Mouse (Mus musculus): Measurements from ENCODE around the gene Ctnna3. TPM values are rescaled to one million over a fixed set of nuclear protein-coding genes. Genes with fewer than 3 reads are reported as not detected.
A peak's percentile ranks its signal among the peaks of the same experiment; 100 is the strongest.

Ctnna3 gene
- polyA plus RNA-seq, 1 experiment from 2014 or later = 1.8 TPM

DNA sequence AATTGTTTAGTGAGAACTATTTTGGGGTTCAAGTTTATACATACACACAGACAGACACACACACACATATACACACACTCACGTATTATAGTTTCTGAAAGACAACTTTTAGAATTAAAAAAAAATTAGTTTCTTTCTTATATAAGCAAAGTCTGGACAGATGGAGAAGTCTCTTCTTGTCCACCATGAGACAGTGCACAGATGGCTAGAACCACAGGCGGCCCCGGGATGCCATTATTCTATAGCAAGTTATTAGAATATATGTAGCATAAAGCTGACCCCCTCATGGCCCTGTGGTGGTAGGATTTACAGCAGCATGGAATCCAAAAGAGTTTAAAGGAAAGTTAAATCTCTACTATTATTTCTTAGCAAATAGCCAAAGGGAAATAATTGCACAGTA is 223.7 kb downstream of the Ctnna3 start:
- Histone ChIP-seq H3K27ac (replicated peaks) (no peak overlapping the region), H3K9me3 (no peaks in the 10 kb centered on the region), H3K27me3 (no peaks in the 10 kb centered on the region), H3K4me3 (no peak overlapping the region), H3K4me2 (no peak overlapping the region), H3K36me3 (no peaks in the 10 kb centered on the region), H3K4me1 (replicated peaks) (no peaks in the 10 kb centered on the region), H3K9ac (no peak overlapping the region)
- no peak for ATAC-seq (ENCODE audit: low FRiP score, low read depth)
- 83% methylated on average over 3 of the region's 3 CpGs for WGBS

DNA sequence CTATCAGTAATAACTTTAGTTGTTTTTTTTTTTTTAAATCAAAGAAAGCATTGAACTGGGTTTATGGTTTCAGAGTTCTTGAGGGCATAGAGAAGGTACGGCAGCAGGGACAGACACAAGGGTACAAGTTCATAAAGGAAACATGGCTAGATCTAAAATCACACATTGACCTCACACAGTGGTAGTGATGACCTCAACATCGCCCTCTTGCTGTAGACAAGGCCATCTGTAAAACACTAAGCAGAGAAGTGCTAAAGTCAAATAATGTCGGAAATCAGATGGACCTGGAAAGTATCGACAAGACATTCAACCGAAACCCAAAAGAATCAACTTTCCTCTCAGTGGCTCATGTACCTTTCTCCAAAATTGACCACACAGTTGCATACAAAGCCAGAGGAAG is 224.7 kb downstream of the Ctnna3 start:
- no peak overlapping the region for H3K4me3 ChIP-seq
- WGBS = 92% methylated on average over 5 of the region's 5 CpGs
- no peak overlapping the region for H3K4me2 ChIP-seq
- no peaks in the 10 kb centered on the region for H3K27me3 ChIP-seq
- H3K4me1 ChIP-seq (replicated peaks) = no peaks in the 10 kb centered on the region
- H3K27ac ChIP-seq (replicated peaks) = no peak overlapping the region
- no peaks in the 10 kb centered on the region for H3K9me3 ChIP-seq
- no peak for ATAC-seq (ENCODE audit: low FRiP score, low read depth)
- H3K36me3 ChIP-seq = no peaks in the 10 kb centered on the region
- no peak overlapping the region for H3K9ac ChIP-seq

- 87% methylated on average over 6 of the region's 6 CpGs for WGBS
- no peaks in the 10 kb centered on the region for H3K4me1 ChIP-seq (replicated peaks)
- no peak overlapping the region for H3K27ac ChIP-seq (replicated peaks)
- no peaks in the 10 kb centered on the region for H3K9me3 ChIP-seq
- H3K9ac ChIP-seq = no peak overlapping the region
- ATAC-seq (ENCODE audit: low FRiP score, low read depth) = no peak
- no peaks in the 10 kb centered on the region for H3K27me3 ChIP-seq
- H3K4me3 ChIP-seq = no peak overlapping the region
- H3K4me2 ChIP-seq = no peak overlapping the region
- no peaks in the 10 kb centered on the region for H3K36me3 ChIP-seq
Measured at GRCm38 (mm10) chr10:63676343-63676742, 246.4 kb downstream of the Ctnna3 start.

DNA sequence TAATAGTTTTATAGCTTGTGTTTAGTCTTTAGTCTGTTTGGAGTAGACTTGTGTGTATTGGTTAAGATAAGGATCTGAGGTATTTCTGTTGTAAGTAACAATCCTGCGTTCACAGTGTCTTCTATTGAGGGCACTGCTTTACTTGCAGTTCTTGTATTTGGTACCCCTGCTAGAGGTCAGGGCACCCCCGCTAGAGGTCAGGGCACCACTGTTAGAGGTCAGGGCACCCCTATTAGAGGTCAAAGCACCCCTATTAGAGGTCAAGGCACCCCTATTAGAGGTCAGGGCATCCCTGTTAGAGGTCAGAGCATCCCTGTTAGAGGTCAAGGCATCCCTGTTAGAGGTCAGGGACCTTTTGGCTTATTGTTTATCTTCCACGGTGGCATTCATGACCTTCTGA is 259.3 kb downstream of the Ctnna3 start:
- H3K4me2 ChIP-seq = no peak overlapping the region
- H3K4me1 ChIP-seq (replicated peaks) = no peaks in the 10 kb centered on the region
- WGBS = 25% methylated on average over 3 of the region's 3 CpGs
- no peaks in the 10 kb centered on the region for H3K9me3 ChIP-seq
- no peak overlapping the region for H3K9ac ChIP-seq
- H3K27ac ChIP-seq (replicated peaks) = no peak overlapping the region
- no peak for ATAC-seq (ENCODE audit: low FRiP score, low read depth)
- H3K4me3 ChIP-seq = no peak overlapping the region
- no peaks in the 10 kb centered on the region for H3K36me3 ChIP-seq
- H3K27me3 ChIP-seq = no peaks in the 10 kb centered on the region

GRCm38 (mm10) chr10:63689651-63690050 is 259.8 kb downstream of the Ctnna3 start:
- Histone ChIP-seq H3K9ac (no peak overlapping the region), H3K4me1 (replicated peaks) (no peaks in the 10 kb centered on the region), H3K9me3 (no peaks in the 10 kb centered on the region), H3K27me3 (no peaks in the 10 kb centered on the region), H3K36me3 (no peaks in the 10 kb centered on the region), H3K4me2 (no peak overlapping the region), H3K27ac (replicated peaks) (no peak overlapping the region), H3K4me3 (no peak overlapping the region)
- no peak for ATAC-seq (ENCODE audit: low FRiP score, low read depth)
- WGBS = 48% methylated on average over 4 of the region's 4 CpGs

- Histone ChIP-seq H3K9ac (no peak overlapping the region), H3K4me1 (replicated peaks) (no peaks in the 10 kb centered on the region), H3K9me3 (no peaks in the 10 kb centered on the region), H3K27me3 (no peaks in the 10 kb centered on the region), H3K36me3 (no peaks in the 10 kb centered on the region), H3K4me2 (no peak overlapping the region), H3K27ac (replicated peaks) (no peak overlapping the region), H3K4me3 (no peak overlapping the region)
- 63% methylated on average over 3 of the region's 3 CpGs for WGBS
- ATAC-seq (ENCODE audit: low FRiP score, low read depth) = no peak
Measured at GRCm38 (mm10) chr10:63692039-63692438, 262.1 kb downstream of the Ctnna3 start.

GRCm38 (mm10) chr10:63710211-63710610 is 280.3 kb downstream of the Ctnna3 start:
- H3K4me1 ChIP-seq (replicated peaks) = no peaks in the 10 kb centered on the region
- no peak overlapping the region for H3K4me3 ChIP-seq
- ATAC-seq (ENCODE audit: low FRiP score, low read depth) = no peak
- H3K4me2 ChIP-seq = no peak overlapping the region
- no peaks in the 10 kb centered on the region for H3K36me3 ChIP-seq
- H3K9ac ChIP-seq = no peak overlapping the region
- no peaks in the 10 kb centered on the region for H3K27me3 ChIP-seq
- no peaks in the 10 kb centered on the region for H3K9me3 ChIP-seq
- no peak overlapping the region for H3K27ac ChIP-seq (replicated peaks)
- WGBS = 68% methylated on average over 6 of the region's 6 CpGs

DNA sequence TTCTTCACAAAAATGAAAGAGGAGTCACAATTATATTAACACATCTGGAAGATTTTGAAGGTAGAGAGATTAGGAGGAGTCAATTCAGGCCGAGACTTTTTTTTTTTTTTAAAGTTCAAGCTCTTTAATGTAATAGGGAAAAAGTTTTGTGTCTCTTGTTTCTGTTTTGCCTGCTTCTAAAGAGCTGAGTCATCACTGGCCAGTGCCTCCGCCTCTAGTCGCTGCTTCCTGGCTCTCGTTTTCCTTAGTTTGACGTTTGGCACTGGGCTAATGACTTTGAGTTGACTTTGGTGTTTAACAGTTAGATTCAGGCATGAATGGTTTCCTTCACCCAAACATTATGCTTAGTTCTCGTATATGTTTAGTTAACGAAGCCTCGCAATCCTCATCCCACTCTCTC is 282.6 kb downstream of the Ctnna3 start:
- no peaks in the 10 kb centered on the region for H3K36me3 ChIP-seq
- 80% methylated on average over 8 of the region's 8 CpGs for whole genome bisulfite sequencing
- H3K4me2 ChIP-seq = no peak overlapping the region
- no peaks in the 10 kb centered on the region for H3K4me1 ChIP-seq (replicated peaks)
- H3K27ac ChIP-seq (replicated peaks) = no peak overlapping the region
- no peak overlapping the region for H3K9ac ChIP-seq
- ATAC-seq (ENCODE audit: low FRiP score, low read depth) = no peak
- no peaks in the 10 kb centered on the region for H3K27me3 ChIP-seq
- no peak overlapping the region for H3K4me3 ChIP-seq
- H3K9me3 ChIP-seq = no peaks in the 10 kb centered on the region

DNA sequence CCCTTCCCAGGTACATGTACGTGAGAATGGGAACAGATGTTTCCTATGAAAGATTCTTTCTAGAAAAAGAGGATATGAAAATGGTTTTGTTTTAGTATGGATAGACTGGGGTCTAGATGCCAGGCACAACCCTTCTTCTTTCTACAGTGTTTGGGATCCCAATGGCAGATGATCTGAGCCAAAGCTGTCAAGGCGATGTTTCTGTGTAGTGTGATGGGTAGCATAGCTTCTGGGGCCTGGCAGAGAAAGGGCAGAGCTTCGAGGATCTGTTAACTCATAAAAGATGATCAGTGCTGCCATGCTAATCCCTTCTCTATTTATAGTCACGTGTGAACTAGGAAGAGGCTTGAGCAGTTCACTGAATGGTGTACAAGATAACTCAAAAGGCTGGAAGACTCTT is 284.3 kb downstream of the Ctnna3 start:
- no peak overlapping the region for H3K4me2 ChIP-seq
- H3K4me1 ChIP-seq (replicated peaks) = no peaks in the 10 kb centered on the region
- H3K36me3 ChIP-seq = no peaks in the 10 kb centered on the region
- no peaks in the 10 kb centered on the region for H3K9me3 ChIP-seq
- H3K4me3 ChIP-seq = no peak overlapping the region
- WGBS = 75% methylated on average over 4 of the region's 4 CpGs
- no peak for ATAC-seq (ENCODE audit: low FRiP score, low read depth)
- H3K27ac ChIP-seq (replicated peaks) = no peak overlapping the region
- H3K9ac ChIP-seq = no peak overlapping the region
- no peaks in the 10 kb centered on the region for H3K27me3 ChIP-seq

GRCm38 (mm10) chr10:63768871-63769270 is 339.0 kb downstream of the Ctnna3 start:
- no peaks in the 10 kb centered on the region for H3K36me3 ChIP-seq
- H3K9me3 ChIP-seq = no peaks in the 10 kb centered on the region
- no peaks in the 10 kb centered on the region; the same call in 1 of the 2 replicates for H3K4me1 ChIP-seq (replicated peaks)
- H3K27me3 ChIP-seq = no peaks in the 10 kb centered on the region
- no peak overlapping the region for H3K9ac ChIP-seq
- H3K4me3 ChIP-seq = no peak overlapping the region
- no peak overlapping the region for H3K27ac ChIP-seq (replicated peaks)
- ATAC-seq (ENCODE audit: low FRiP score, low read depth) = no peak
- no peak overlapping the region for H3K4me2 ChIP-seq
- WGBS = 92% methylated on average over 10 of the region's 10 CpGs

DNA sequence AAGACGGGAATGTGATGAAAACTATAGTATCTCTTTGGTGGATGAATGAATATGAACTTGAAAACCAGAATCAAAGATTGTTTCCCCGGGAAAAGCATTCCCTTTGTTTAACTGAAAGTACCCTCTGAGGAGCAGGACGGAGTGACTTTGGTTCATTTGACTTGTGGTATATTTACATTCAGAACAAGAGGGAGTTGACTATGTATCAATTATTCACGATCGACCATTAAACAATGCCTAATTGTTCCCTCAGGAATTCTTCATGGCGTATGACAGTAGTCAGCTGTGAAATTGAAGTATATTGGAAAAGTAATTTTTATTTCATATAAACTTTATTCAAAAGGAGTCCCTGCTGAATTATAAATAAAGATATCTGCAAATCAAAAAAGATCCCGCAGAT is 341.8 kb downstream of the Ctnna3 start:
- no peak overlapping the region for H3K9ac ChIP-seq
- no peak overlapping the region for H3K4me3 ChIP-seq
- H3K9me3 ChIP-seq = no peaks in the 10 kb centered on the region
- no peak for ATAC-seq (ENCODE audit: low FRiP score, low read depth)
- no peaks in the 10 kb centered on the region for H3K36me3 ChIP-seq
- no peaks in the 10 kb centered on the region for H3K27me3 ChIP-seq
- H3K27ac ChIP-seq (replicated peaks) = no peak overlapping the region
- H3K4me1 ChIP-seq (replicated peaks) = no peaks in the 10 kb centered on the region; the same call in 1 of the 2 replicates
- 41% methylated on average over 7 of the region's 7 CpGs for WGBS
- H3K4me2 ChIP-seq = no peak overlapping the region

GRCm38 (mm10) chr10:63772074-63772473 is 342.2 kb downstream of the Ctnna3 start:
- Histone ChIP-seq H3K9ac (no peak overlapping the region), H3K27ac (replicated peaks) (no peak overlapping the region), H3K27me3 (no peaks in the 10 kb centered on the region), H3K4me1 (replicated peaks) (no peaks in the 10 kb centered on the region; the same call in 1 of the 2 replicates), H3K4me2 (0 out of 2 replicates have a peak overlapping the region, but pooled peaks have one; percentile 4), H3K4me3 (no peak overlapping the region), H3K9me3 (no peaks in the 10 kb centered on the region), H3K36me3 (no peaks in the 10 kb centered on the region)
- 72% methylated on average over 10 of the region's 10 CpGs for WGBS
- no peak for ATAC-seq (ENCODE audit: low FRiP score, low read depth)

DNA sequence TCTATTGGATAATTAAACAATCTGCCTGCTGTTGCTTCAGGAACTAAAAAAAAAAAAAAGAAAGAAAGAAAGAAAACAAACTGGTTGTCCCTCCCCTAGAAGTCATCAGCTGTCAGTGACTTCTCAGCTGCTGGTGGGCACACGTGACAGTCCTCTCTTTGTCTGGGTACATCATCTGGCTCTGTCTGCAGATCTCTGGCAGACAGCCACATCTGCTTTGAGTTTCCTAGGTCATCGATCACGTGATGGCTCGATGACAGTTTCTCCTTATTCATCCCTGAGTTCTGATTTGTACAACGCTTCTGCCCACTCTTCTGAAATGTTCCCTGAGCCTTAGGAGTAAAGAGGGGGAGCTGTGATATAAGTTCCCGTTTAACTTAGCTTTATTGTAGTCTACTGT is 352.1 kb downstream of the Ctnna3 start:
- no peak overlapping the region for H3K4me3 ChIP-seq
- H3K9ac ChIP-seq = no peak overlapping the region
- H3K4me1 ChIP-seq (replicated peaks) = no peaks in the 10 kb centered on the region
- H3K36me3 ChIP-seq = no peaks in the 10 kb centered on the region
- no peak overlapping the region for H3K27ac ChIP-seq (replicated peaks)
- H3K9me3 ChIP-seq = no peaks in the 10 kb centered on the region
- no peak overlapping the region for H3K4me2 ChIP-seq
- no peaks in the 10 kb centered on the region for H3K27me3 ChIP-seq
- no peak for ATAC-seq (ENCODE audit: low FRiP score, low read depth)
- WGBS = 61% methylated on average over 6 of the region's 6 CpGs
